Mouse (Mus musculus): ENCODE data around the gene Spdef. TPM values are rescaled to one million over a fixed set of nuclear protein-coding genes. Genes with fewer than 3 reads are reported as not detected.

Gene Spdef
- polyA plus RNA-seq, 1 experiment from 2014 or later: 13.8 TPM

GRCm38 (mm10) chr17:27721125-27721664 lies 7.6 kb downstream of the Spdef start:
- H3K4me2 ChIP-seq (replicated peaks; ENCODE audit: low read depth, low read length): no peak overlapping the region
- 69% methylated on average over 9 of the region's 9 CpGs for WGBS
- H3K4me3 ChIP-seq (ENCODE audit: low read depth, low read length): no peak overlapping the region
- H3K27me3 ChIP-seq (ENCODE audit: control insufficient read depth, insufficient read depth, low read length): no peaks in the 10 kb centered on the region
- peak; percentile 24; the same call in 1 of the 2 replicates for ATAC-seq (ENCODE audit: insufficient number of reproducible peaks, insufficient read depth, low FRiP score, low read depth)
- peaks cover 12% of the 10 kb centered on the region for H3K4me1 ChIP-seq (ENCODE audit: control insufficient read depth, insufficient read depth, low read length)
- no peaks in the 10 kb centered on the region for H3K36me3 ChIP-seq (ENCODE audit: control insufficient read depth, insufficient read depth, low read length)
- H3K9me3 ChIP-seq (ENCODE audit: control insufficient read depth, low read depth, low read length): no peaks in the 10 kb centered on the region
- no peak overlapping the region for H3K9ac ChIP-seq (replicated peaks; ENCODE audit: low read depth, low read length)
- H3K27ac ChIP-seq (ENCODE audit: low read length): no peak overlapping the region

GRCm38 (mm10) chr17:27720326-27720725 lies 8.4 kb downstream of the Spdef start:
- Histone ChIP-seq H3K4me3 (ENCODE audit: low read depth, low read length) (no peak overlapping the region), H3K27me3 (ENCODE audit: control insufficient read depth, insufficient read depth, low read length) (no peaks in the 10 kb centered on the region), H3K36me3 (ENCODE audit: control insufficient read depth, insufficient read depth, low read length) (no peaks in the 10 kb centered on the region), H3K27ac (ENCODE audit: low read length) (no peak overlapping the region), H3K4me1 (ENCODE audit: control insufficient read depth, insufficient read depth, low read length) (peaks cover 5% of the 10 kb centered on the region; the same call in 1 of the 2 replicates), H3K9me3 (ENCODE audit: control insufficient read depth, low read depth, low read length) (no peaks in the 10 kb centered on the region), H3K4me2 (replicated peaks; ENCODE audit: low read depth, low read length) (no peak overlapping the region), H3K9ac (replicated peaks; ENCODE audit: low read depth, low read length) (no peak overlapping the region)
- 67% methylated on average over 9 of the region's 9 CpGs for WGBS
- ATAC-seq (ENCODE audit: insufficient number of reproducible peaks, insufficient read depth, low FRiP score, low read depth): no peak

GRCm38 (mm10) chr17:27719663-27720062 lies 9.1 kb downstream of the Spdef start:
- H3K4me2 ChIP-seq (replicated peaks; ENCODE audit: low read depth, low read length): no peak overlapping the region
- no peak for ATAC-seq (ENCODE audit: insufficient number of reproducible peaks, insufficient read depth, low FRiP score, low read depth)
- H3K27ac ChIP-seq (ENCODE audit: low read length): no peak overlapping the region
- H3K9me3 ChIP-seq (ENCODE audit: control insufficient read depth, low read depth, low read length): no peaks in the 10 kb centered on the region
- no peaks in the 10 kb centered on the region for H3K4me1 ChIP-seq (ENCODE audit: control insufficient read depth, insufficient read depth, low read length)
- no peaks in the 10 kb centered on the region for H3K36me3 ChIP-seq (ENCODE audit: control insufficient read depth, insufficient read depth, low read length)
- H3K4me3 ChIP-seq (ENCODE audit: low read depth, low read length): no peak overlapping the region
- no peak overlapping the region for H3K9ac ChIP-seq (replicated peaks; ENCODE audit: low read depth, low read length)
- 71% methylated on average over 14 of the region's 14 CpGs for WGBS
- no peaks in the 10 kb centered on the region for H3K27me3 ChIP-seq (ENCODE audit: control insufficient read depth, insufficient read depth, low read length)

- Histone ChIP-seq H3K27me3 (ENCODE audit: control insufficient read depth, insufficient read depth, low read length) (no peaks in the 10 kb centered on the region), H3K4me3 (ENCODE audit: low read depth, low read length) (no peak overlapping the region), H3K9ac (replicated peaks; ENCODE audit: low read depth, low read length) (no peak overlapping the region), H3K4me2 (replicated peaks; ENCODE audit: low read depth, low read length) (no peak overlapping the region), H3K4me1 (ENCODE audit: control insufficient read depth, insufficient read depth, low read length) (no peaks in the 10 kb centered on the region), H3K9me3 (ENCODE audit: control insufficient read depth, low read depth, low read length) (no peaks in the 10 kb centered on the region), H3K36me3 (ENCODE audit: control insufficient read depth, insufficient read depth, low read length) (no peaks in the 10 kb centered on the region), H3K27ac (ENCODE audit: low read length) (no peak overlapping the region)
- 67% methylated on average over 5 of the region's 5 CpGs for WGBS
- no peak for ATAC-seq (ENCODE audit: insufficient number of reproducible peaks, insufficient read depth, low FRiP score, low read depth)
These were observed 10.5 kb downstream of the Spdef start for GRCm38 (mm10) chr17:27718250-27718649.

GRCm38 (mm10) chr17:27716804-27717203 lies 12.0 kb downstream of the Spdef start:
- WGBS: 9% methylated on average over 16 of the region's 16 CpGs
- H3K4me3 ChIP-seq (ENCODE audit: low read depth, low read length): 0 out of 2 replicates have a peak overlapping the region, but pooled peaks have one; percentile 5
- no peaks in the 10 kb centered on the region for H3K36me3 ChIP-seq (ENCODE audit: control insufficient read depth, insufficient read depth, low read length)
- peak; percentile 50 for ATAC-seq (ENCODE audit: insufficient number of reproducible peaks, insufficient read depth, low FRiP score, low read depth)
- no peak overlapping the region for H3K9ac ChIP-seq (replicated peaks; ENCODE audit: low read depth, low read length)
- H3K9me3 ChIP-seq (ENCODE audit: control insufficient read depth, low read depth, low read length): no peaks in the 10 kb centered on the region
- H3K27me3 ChIP-seq (ENCODE audit: control insufficient read depth, insufficient read depth, low read length): no peaks in the 10 kb centered on the region
- H3K27ac ChIP-seq (ENCODE audit: low read length): no peak overlapping the region
- H3K4me2 ChIP-seq (replicated peaks; ENCODE audit: low read depth, low read length): peak overlapping the region; percentile 29
- no peaks in the 10 kb centered on the region for H3K4me1 ChIP-seq (ENCODE audit: control insufficient read depth, insufficient read depth, low read length)

- no peak for ATAC-seq (ENCODE audit: insufficient number of reproducible peaks, insufficient read depth, low FRiP score, low read depth)
- H3K9ac ChIP-seq (replicated peaks; ENCODE audit: low read depth, low read length): no peak overlapping the region
- WGBS: 56% methylated on average over 1 of the region's 1 CpGs
- H3K9me3 ChIP-seq (ENCODE audit: control insufficient read depth, low read depth, low read length): no peaks in the 10 kb centered on the region
- no peak overlapping the region for H3K4me2 ChIP-seq (replicated peaks; ENCODE audit: low read depth, low read length)
- H3K4me1 ChIP-seq (ENCODE audit: control insufficient read depth, insufficient read depth, low read length): peaks cover 6% of the 10 kb centered on the region; the same call in 1 of the 2 replicates
- H3K36me3 ChIP-seq (ENCODE audit: control insufficient read depth, insufficient read depth, low read length): no peaks in the 10 kb centered on the region
- H3K27ac ChIP-seq (ENCODE audit: low read length): no peak overlapping the region
- H3K27me3 ChIP-seq (ENCODE audit: control insufficient read depth, insufficient read depth, low read length): no peaks in the 10 kb centered on the region
- H3K4me3 ChIP-seq (ENCODE audit: low read depth, low read length): no peak overlapping the region
These were observed 15.9 kb downstream of the Spdef start for GRCm38 (mm10) chr17:27712832-27713231.

- Histone ChIP-seq H3K36me3 (ENCODE audit: control insufficient read depth, insufficient read depth, low read length) (no peaks in the 10 kb centered on the region), H3K27ac (ENCODE audit: low read length) (no peak overlapping the region), H3K4me1 (ENCODE audit: control insufficient read depth, insufficient read depth, low read length) (peaks cover 6% of the 10 kb centered on the region; the same call in 1 of the 2 replicates), H3K4me3 (ENCODE audit: low read depth, low read length) (no peak overlapping the region), H3K9ac (replicated peaks; ENCODE audit: low read depth, low read length) (no peak overlapping the region), H3K27me3 (ENCODE audit: control insufficient read depth, insufficient read depth, low read length) (no peaks in the 10 kb centered on the region), H3K9me3 (ENCODE audit: control insufficient read depth, low read depth, low read length) (no peaks in the 10 kb centered on the region), H3K4me2 (replicated peaks; ENCODE audit: low read depth, low read length) (no peak overlapping the region)
- ATAC-seq (ENCODE audit: insufficient number of reproducible peaks, insufficient read depth, low FRiP score, low read depth): no peak
- WGBS: 80% methylated on average over 5 of the region's 5 CpGs
These were observed 19.1 kb downstream of the Spdef start for GRCm38 (mm10) chr17:27709650-27710049.

GRCm38 (mm10) chr17:27707954-27708661 lies 20.6 kb downstream of the Spdef start:
- Histone ChIP-seq H3K27me3 (ENCODE audit: control insufficient read depth, insufficient read depth, low read length) (no peaks in the 10 kb centered on the region), H3K27ac (ENCODE audit: low read length) (no peak overlapping the region), H3K9ac (replicated peaks; ENCODE audit: low read depth, low read length) (no peak overlapping the region), H3K4me3 (ENCODE audit: low read depth, low read length) (peak overlapping the region; percentile 18; the same call in 1 of the 2 replicates), H3K4me1 (ENCODE audit: control insufficient read depth, insufficient read depth, low read length) (peaks cover 6% of the 10 kb centered on the region; the same call in 1 of the 2 replicates), H3K4me2 (replicated peaks; ENCODE audit: low read depth, low read length) (peak overlapping the region; percentile 53), H3K9me3 (ENCODE audit: control insufficient read depth, low read depth, low read length) (no peaks in the 10 kb centered on the region), H3K36me3 (ENCODE audit: control insufficient read depth, insufficient read depth, low read length) (no peaks in the 10 kb centered on the region)
- WGBS: 5% methylated on average over 25 of the region's 25 CpGs
- ATAC-seq (ENCODE audit: insufficient number of reproducible peaks, insufficient read depth, low FRiP score, low read depth): peak; percentile 89

All from stomach, embryonic 14.5 days (tissue).